ENCODE assay signal across 1 mouse cellular context in genomic region chr12:84450718-84451646, GRCm38 (mm10).
TF ChIP-seq lines count a peak whose summit lies in the region.

Aldh6a1 (minus strand) TSS chr12:84451004.
Lin52 (plus strand) TSS chr12:84451422.

TF ChIP-seq in CH12.LX, 34 proteins besides CTCF, POLR2A, EP300 and RAD21 (continued from another document):
- TF ChIP-seq USF2 (conservative IDR thresholded peaks at IDR 0.05; ENCODE audit: low read depth, low read length) (peak; percentile 94), SMC3 (IDR thresholded peaks at IDR 0.05; ENCODE audit: low read depth, low read length) (no peak), POLR2AphosphoS2 (IDR thresholded peaks at IDR 0.05; ENCODE audit: low read depth, low read length) (no peak), JUN (IDR thresholded peaks at IDR 0.05; ENCODE audit: insufficient read depth, low read depth, low read length) (no peak), JUND (conservative IDR thresholded peaks at IDR 0.05; ENCODE audit: low read depth, low read length) (peak; percentile 32; the same call in 1 of the 2 replicates), MEF2A (IDR thresholded peaks at IDR 0.05; ENCODE audit: borderline replicate concordance, low read depth, low read length) (no peak), TCF12 (IDR thresholded peaks at IDR 0.05; ENCODE audit: low read depth, low read length) (peak; percentile 87), MAX (IDR thresholded peaks at IDR 0.05; ENCODE audit: low read length) (peak; percentile 95), KAT2A (IDR thresholded peaks at IDR 0.05; ENCODE audit: insufficient replicate concordance, low read length) (peak; percentile 54; the same call in 1 of the 2 replicates), BHLHE40 (IDR thresholded peaks at IDR 0.05; ENCODE audit: low read depth, low read length) (peak; percentile 92), ZC3H11A (IDR thresholded peaks at IDR 0.05; ENCODE audit: low read depth, low read length) (no peak), ZNF384 (IDR thresholded peaks at IDR 0.05; ENCODE audit: low read depth, low read length) (no peak), ELF1 (IDR thresholded peaks at IDR 0.05; ENCODE audit: low read depth, low read length) (peak; percentile 76), ZKSCAN1 (IDR thresholded peaks at IDR 0.05; ENCODE audit: borderline replicate concordance, low read depth, low read length) (no peak), TBP (conservative IDR thresholded peaks at IDR 0.05; ENCODE audit: low read depth, low read length) (peak; percentile 81), SIN3A (IDR thresholded peaks at IDR 0.05; ENCODE audit: low read length) (peak; percentile 6), CHD1 (IDR thresholded peaks at IDR 0.05; ENCODE audit: low read depth, low read length) (no peak), GABPA (IDR thresholded peaks at IDR 0.05; ENCODE audit: insufficient replicate concordance, low read depth, low read length) (no peak), NRF1 (IDR thresholded peaks at IDR 0.05; ENCODE audit: low read depth, low read length) (peak; percentile 58)
